ENCODE assay signal across 8 mouse cellular contexts in genomic region chr5:20701483-20702421, GRCm38 (mm10).
A peak's percentile ranks its signal among the peaks of the same experiment; 100 is the strongest.
DNase-seq lines count a peak whose midpoint lies in the region; ATAC-seq and TF ChIP-seq lines count a peak whose summit lies in the region.

No protein-coding gene starts in this region.

- peak overlapping the region; percentile 73 for H3K4me3 ChIP-seq in G1E (ENCODE audit: low read depth, low read length)
- H3K4me3 ChIP-seq in forebrain, postnatal 0 days (ENCODE audit: low read depth, low read length): peak overlapping the region; percentile 62
- peak overlapping the region; percentile 71 for H3K4me3 ChIP-seq in lung, embryonic 14.5 days (ENCODE audit: low read depth, low read length)

- TF ChIP-seq CTCF in G1E (IDR thresholded peaks at IDR 0.05; ENCODE audit: low read depth, low read length): peak; percentile 29; the same call in 1 of the 2 replicates
- peak; percentile 85 for TF ChIP-seq CTCF in forebrain, postnatal 0 days (IDR thresholded peaks at IDR 0.05; ENCODE audit: low read depth)
- TF ChIP-seq CTCF in lung, embryonic 14.5 days (IDR thresholded peaks at IDR 0.05; ENCODE audit: low read depth): peak; percentile 74

- H3K4me2 ChIP-seq in forebrain, postnatal 0 days (ENCODE audit: low read depth): peak overlapping the region; percentile 91
- H3K4me2 ChIP-seq in lung, embryonic 14.5 days: peak overlapping the region; percentile 68

- H3K9ac ChIP-seq in forebrain, postnatal 0 days: peak overlapping the region; percentile 79
- peak overlapping the region; percentile 85 for H3K9ac ChIP-seq in lung, embryonic 14.5 days

- peaks cover 27% of the 10 kb centered on the region for H3K4me1 ChIP-seq in G1E (ENCODE audit: insufficient read depth, low read depth, low read length)
- H3K4me1 ChIP-seq in forebrain, postnatal 0 days (ENCODE audit: insufficient read depth): no peaks in the 10 kb centered on the region; the same call in 1 of the 2 replicates
- H3K4me1 ChIP-seq in lung, embryonic 14.5 days (ENCODE audit: insufficient read depth): no peaks in the 10 kb centered on the region

- DNase-seq in G1E (ENCODE audit: low spot score): peak; percentile 76
- peak; percentile 88 for DNase-seq in cerebellum, adult 11-12 months
- peak; percentile 92 for DNase-seq in forebrain, postnatal 0 days
- peak; percentile 84 for DNase-seq in heart, postnatal 4 days
- DNase-seq in layer of hippocampus, adult 8-10 months (ENCODE audit: low spot score in 2 of 2): peak; percentile 82 to 86
- DNase-seq in lung, embryonic 14.5 days: peak; percentile 95
- peak; percentile 93 for DNase-seq in testis, postnatal 14 days (ENCODE audit: low spot score)

- no peaks in the 10 kb centered on the region for H3K36me3 ChIP-seq in G1E (replicated peaks)
- no peaks in the 10 kb centered on the region for H3K36me3 ChIP-seq in forebrain, postnatal 0 days (ENCODE audit: insufficient read depth)
- H3K36me3 ChIP-seq in lung, embryonic 14.5 days (ENCODE audit: insufficient read depth): no peaks in the 10 kb centered on the region

- under 1% methylated on average over 54 of the region's 57 CpGs for WGBS in forebrain, postnatal 0 days
- WGBS in lung, embryonic 14.5 days: under 1% methylated on average over 56 of the region's 57 CpGs

- H3K27ac ChIP-seq in forebrain, postnatal 0 days (ENCODE audit: low read depth, low read length): peak overlapping the region; percentile 98
- H3K27ac ChIP-seq in lung, embryonic 14.5 days (ENCODE audit: low read depth): peak overlapping the region; percentile 98

- no peaks in the 10 kb centered on the region for H3K9me3 ChIP-seq in G1E (replicated peaks)
- H3K9me3 ChIP-seq in forebrain, postnatal 0 days (ENCODE audit: low read length): no peaks in the 10 kb centered on the region
- no peaks in the 10 kb centered on the region for H3K9me3 ChIP-seq in lung, embryonic 14.5 days (ENCODE audit: low read depth, low read length)

- ATAC-seq in G1E (ENCODE audit: extremely low read depth, insufficient number of reproducible peaks, low FRiP score, poor library complexity, severe bottlenecking): peak; percentile 89
- ATAC-seq in forebrain, postnatal 0 days: peak; percentile 94
- peak; percentile 97 for ATAC-seq in lung, embryonic 14.5 days (ENCODE audit: insufficient read depth)
- peak; percentile 63 for ATAC-seq in neutrophil, adult 5-6 weeks (ENCODE audit: extremely low read depth, insufficient number of reproducible peaks, low FRiP score, poor library complexity, severe bottlenecking)

- peaks cover 34% of the 10 kb centered on the region for H3K27me3 ChIP-seq in G1E (ENCODE audit: insufficient read depth, low read length)
- H3K27me3 ChIP-seq in forebrain, postnatal 0 days (ENCODE audit: insufficient read depth, low read length): no peaks in the 10 kb centered on the region
- no peaks in the 10 kb centered on the region for H3K27me3 ChIP-seq in lung, embryonic 14.5 days (ENCODE audit: insufficient read depth, low read length)

Comparison
In these comparisons a context has a peak if more than half of its experiments do, and no peak if none do; other contexts are left out.
1. Peak in every context shown above with its lines: DNase-seq, ATAC-seq, H3K4me3 ChIP-seq and H3K27ac ChIP-seq.
2. CTCF ChIP-seq: peak in every context shown above with its lines; median percentile 85 in forebrain, postnatal 0 days; 74 in lung, embryonic 14.5 days; 29 in G1E.